In genomic region chr13:30993819-30994218, GRCm38 (mm10) we compare ENCODE assay signal across 8 mouse cellular contexts. TPM values are rescaled to one million over a fixed set of nuclear protein-coding genes. Genes with fewer than 3 reads are reported as not detected.
DNase-seq lines count a peak whose midpoint lies in the region; ATAC-seq and TF ChIP-seq lines count a peak whose summit lies in the region.

No protein-coding gene starts in this region.

- H3K4me1 ChIP-seq in forebrain, embryonic 16.5 days (replicated peaks; ENCODE audit: control insufficient read depth, insufficient read depth, low read length), result peaks cover 4% of the 10 kb centered on the region
- H3K4me1 ChIP-seq in lung, postnatal 0 days (ENCODE audit: insufficient read depth, low read depth, low read length), result no peaks in the 10 kb centered on the region

- peak; percentile 20 to 26 for DNase-seq in urinary bladder, postnatal 36 days (ENCODE audit: low spot score in 2 of 2)
- no peak for DNase-seq in urinary bladder, postnatal 4 days (ENCODE audit: low spot score in 2 of 2)
- DNase-seq in brain, embryonic 18.5 days (ENCODE audit: low read depth, low spot score), result peak; percentile 54
- peak; percentile 44 to 71 for DNase-seq in kidney, postnatal 25 days
- DNase-seq in lung, postnatal 0 days (ENCODE audit: low spot score), result peak; percentile 83
- DNase-seq in retina, postnatal 1 day, result peak; percentile 82
- DNase-seq in urinary bladder, postnatal 10 days (ENCODE audit: low spot score), result no peak

- H3K9me3 ChIP-seq in forebrain, embryonic 16.5 days (ENCODE audit: control insufficient read depth, low read length), result no peaks in the 10 kb centered on the region
- no peaks in the 10 kb centered on the region for H3K9me3 ChIP-seq in lung, postnatal 0 days (ENCODE audit: low read length)

- ATAC-seq in forebrain, embryonic 16.5 days, result peak; percentile 82
- ATAC-seq in lung, postnatal 0 days, result peak; percentile 33; the same call in 1 of the 2 replicates

- no peak overlapping the region for H3K4me2 ChIP-seq in forebrain, embryonic 16.5 days (ENCODE audit: low read length)
- no peak overlapping the region for H3K4me2 ChIP-seq in lung, postnatal 0 days (replicated peaks; ENCODE audit: low read depth, low read length)

- H3K27ac ChIP-seq in forebrain, embryonic 16.5 days (ENCODE audit: low read length), result no peak overlapping the region
- H3K27ac ChIP-seq in lung, postnatal 0 days (ENCODE audit: low read length), result no peak overlapping the region

- 39% methylated on average over 3 of the region's 3 CpGs for WGBS in forebrain, embryonic 16.5 days
- WGBS in lung, postnatal 0 days, result 27% methylated on average over 3 of the region's 3 CpGs

- no peak for TF ChIP-seq EP300 in lung, postnatal 0 days (IDR thresholded peaks at IDR 0.05)

- no peak overlapping the region for H3K9ac ChIP-seq in forebrain, embryonic 16.5 days (replicated peaks; ENCODE audit: low read depth, low read length)
- H3K9ac ChIP-seq in lung, postnatal 0 days (replicated peaks; ENCODE audit: low read depth), result no peak overlapping the region

- TF ChIP-seq CTCF in lung, postnatal 0 days (IDR thresholded peaks at IDR 0.05), result peak; percentile 82

- H3K4me3 ChIP-seq in forebrain, embryonic 16.5 days (replicated peaks; ENCODE audit: low read length), result no peak overlapping the region
- no peak overlapping the region for H3K4me3 ChIP-seq in lung, postnatal 0 days (ENCODE audit: low read depth, low read length)

- H3K27me3 ChIP-seq in forebrain, embryonic 16.5 days (replicated peaks; ENCODE audit: control insufficient read depth, insufficient read depth, low read length), result no peaks in the 10 kb centered on the region
- H3K27me3 ChIP-seq in lung, postnatal 0 days (replicated peaks; ENCODE audit: insufficient read depth, low read length), result no peaks in the 10 kb centered on the region

- H3K36me3 ChIP-seq in forebrain, embryonic 16.5 days (ENCODE audit: control insufficient read depth, insufficient read depth), result no peaks in the 10 kb centered on the region
- no peaks in the 10 kb centered on the region for H3K36me3 ChIP-seq in lung, postnatal 0 days (ENCODE audit: insufficient read depth, low read length)

RNA-seq across cellular contexts. Expression of gene Gm5447, which starts 19.8 kb away (rescaled TPM):
- polyA plus RNA-seq in forebrain, embryonic 16.5 days (2015; fragmentation: Nextera tagmentation; extraction: Ambion mirVana), result 0.15 TPM in 1 of 2 replicates, not detected in the other
- 0.06 and 0.30 TPM in 2 replicates for polyA plus RNA-seq in lung, postnatal 0 days (2015; fragmentation: Nextera tagmentation; extraction: Ambion mirVana)

RNA-seq across cellular contexts. Expression of gene Exoc2, which starts 19.9 kb away (rescaled TPM):
- 63.0 and 64.5 TPM in 2 replicates for polyA plus RNA-seq in forebrain, embryonic 16.5 days (2015; fragmentation: Nextera tagmentation; extraction: Ambion mirVana)
- 17.1 and 21.3 TPM in 2 replicates for polyA plus RNA-seq in lung, postnatal 0 days (2015; fragmentation: Nextera tagmentation; extraction: Ambion mirVana)

RNA-seq across cellular contexts. Expression of gene Hus1b, which starts 46.3 kb away (rescaled TPM):
- polyA plus RNA-seq in forebrain, embryonic 16.5 days (2015; fragmentation: Nextera tagmentation; extraction: Ambion mirVana), result not detected in 2 replicates
- polyA plus RNA-seq in lung, postnatal 0 days (2015; fragmentation: Nextera tagmentation; extraction: Ambion mirVana), result 0.19 TPM in 1 of 2 replicates, not detected in the other

Comparison
In these comparisons a context has a peak if more than half of its experiments do, and no peak if none do; other contexts are left out.
1. DNase-seq: peak in urinary bladder, postnatal 36 days (2 of 2), brain, embryonic 18.5 days (single experiment), kidney, postnatal 25 days (2 of 2), lung, postnatal 0 days (single experiment) and retina, postnatal 1 day (single experiment); none in urinary bladder, postnatal 4 days (0 of 2) and urinary bladder, postnatal 10 days (single experiment).